Mouse (Mus musculus) subcutaneous adipose tissue, adult 2 months (tissue): ENCODE results near the gene Shh. TPM values are rescaled to one million over a fixed set of nuclear protein-coding genes. Genes with fewer than 3 reads are reported as not detected.

Experiments used
- polyA plus RNA-seq: library from polyadenylated mRNA; depleted of rRNA; stranded (reverse); fragments of >200 nt; gene quantifications from 2 replicates; pipeline ENCODE4 v1.2.3, GENCODE M21; 2012; ENCODE audit warnings: low replicate concordance; rRNA removed

Gene Shh
- 0.33 TPM in 1 of 2 replicates, not detected in the other for polyA plus RNA-seq

GRCm38 (mm10) chr5:28466760-28467306 lies at the start of gene Shh:
Gene Shh, minus strand, starts transcription at chr5:28467256.

Other genes with a start within 250 kb of the Shh start
- 0.10 TPM in 1 of 2 replicates, not detected in the other for gene Cnpy1, start 221.4 kb downstream of the Shh start, polyA plus RNA-seq
- gene Rbm33, start 150.1 kb downstream of the Shh start, polyA plus RNA-seq: 17.5 and 26.0 TPM in 2 replicates